Mouse (Mus musculus) midbrain, embryonic 15.5 days (tissue): ENCODE measurements around the gene Opa3. TPM values are rescaled to one million over a fixed set of nuclear protein-coding genes. Genes with fewer than 3 reads are reported as not detected.

Experiments
- ATAC-seq: fragments of 200-750 bp; cut with Nextera tagmentation; replicated peaks from 2 replicates; pipeline ENCODE4 v1.8.0; 2017; ENCODE audit warnings: moderate TSS enrichment
- H3K27ac ChIP-seq: fragments of 300-500 bp; sonication (generic); 2 replicates; pipeline ENCODE4 v1.5.1; 2015; ENCODE audit warnings: mild to moderate bottlenecking, inconsistent platforms
- H3K27me3 ChIP-seq: fragments of 300-500 bp; sonication (generic); replicated peaks from 2 replicates; pipeline ENCODE4 v1.6.1; 2015; ENCODE audit warnings: inconsistent platforms
- H3K36me3 ChIP-seq: fragments of 300-500 bp; sonication (generic); replicated peaks from 2 replicates; pipeline ENCODE4 v1.6.1; 2015; ENCODE audit warnings: inconsistent platforms
- H3K4me1 ChIP-seq: fragments of 300-500 bp; sonication (generic); 2 replicates; pipeline ENCODE4 v1.6.1; 2015; ENCODE audit warnings: inconsistent platforms
- H3K4me2 ChIP-seq: fragments of 300-500 bp; sonication (generic); 2 replicates; pipeline ENCODE4 v1.6.1; 2015; ENCODE audit warnings: inconsistent platforms, mild to moderate bottlenecking, moderate library complexity
- H3K4me3 ChIP-seq: fragments of 300-500 bp; sonication (generic); 2 replicates; pipeline ENCODE4 v1.5.1; 2015; ENCODE audit warnings: mild to moderate bottlenecking, inconsistent platforms
- H3K9ac ChIP-seq: fragments of 300-500 bp; sonication (generic); 2 replicates; pipeline ENCODE4 v1.6.1; 2015; ENCODE audit warnings: mild to moderate bottlenecking, inconsistent platforms
- H3K9me3 ChIP-seq: fragments of 300-500 bp; sonication (generic); 2 replicates; pipeline ENCODE4 v1.6.1; 2016; ENCODE audit warnings: inconsistent platforms
- WGBS: fragments of 180-500 bp; shearing (Covaris S2); methylation state at CpG from one replicate; pipeline ENCODE4 v1.1.7; 2015; ENCODE audit warnings: mixed read lengths; 5-methylcytosine and 5-hydroxymethylcytosine counted together
- polyA plus RNA-seq: library from polyadenylated mRNA; unstranded; fragments of >200 nt; fragmentation: Nextera tagmentation; extraction: Ambion mirVana; gene quantifications from 2 replicates; pipeline ENCODE4 v1.2.1, GENCODE M21; 2015

Gene Opa3
- polyA plus RNA-seq, 1 experiment from 2014 or later: 37.9 TPM

- Histone ChIP-seq H3K36me3 (no peaks in the 10 kb centered on the region), H3K9me3 (no peaks in the 10 kb centered on the region), H3K4me2 (no peak overlapping the region), H3K27ac (no peak overlapping the region), H3K27me3 (no peaks in the 10 kb centered on the region), H3K4me1 (peaks cover 4% of the 10 kb centered on the region), H3K4me3 (no peak overlapping the region), H3K9ac (no peak overlapping the region)
- WGBS: 94% methylated on average over 2 of the region's 2 CpGs
- ATAC-seq: no peak
These were observed 7.0 kb downstream of the Opa3 start for GRCm38 (mm10) chr7:19235092-19235671.

GRCm38 (mm10) chr7:19236411-19236810 is 8.3 kb downstream of the Opa3 start:
- H3K36me3 ChIP-seq: no peaks in the 10 kb centered on the region
- H3K9me3 ChIP-seq: no peaks in the 10 kb centered on the region
- no peaks in the 10 kb centered on the region for H3K4me1 ChIP-seq
- 76% methylated on average over 2 of the region's 2 CpGs for WGBS
- H3K9ac ChIP-seq: no peak overlapping the region
- H3K4me3 ChIP-seq: no peak overlapping the region
- no peak overlapping the region for H3K4me2 ChIP-seq
- ATAC-seq: no peak
- H3K27me3 ChIP-seq: no peaks in the 10 kb centered on the region
- no peak overlapping the region for H3K27ac ChIP-seq

GRCm38 (mm10) chr7:19238344-19238743 is 10.2 kb downstream of the Opa3 start:
- Histone ChIP-seq H3K36me3 (no peaks in the 10 kb centered on the region), H3K9ac (no peak overlapping the region), H3K4me3 (no peak overlapping the region), H3K27ac (no peak overlapping the region), H3K9me3 (no peaks in the 10 kb centered on the region), H3K4me2 (no peak overlapping the region), H3K4me1 (no peaks in the 10 kb centered on the region), H3K27me3 (no peaks in the 10 kb centered on the region)
- no peak for ATAC-seq
- 92% methylated on average over 4 of the region's 4 CpGs for WGBS

GRCm38 (mm10) chr7:19239423-19239822 is 11.3 kb downstream of the Opa3 start:
- H3K9ac ChIP-seq: no peak overlapping the region
- no peaks in the 10 kb centered on the region for H3K4me1 ChIP-seq
- H3K36me3 ChIP-seq: no peaks in the 10 kb centered on the region
- H3K27me3 ChIP-seq: no peaks in the 10 kb centered on the region
- no peak overlapping the region for H3K4me2 ChIP-seq
- peak; percentile 90 for ATAC-seq
- H3K9me3 ChIP-seq: no peaks in the 10 kb centered on the region
- H3K27ac ChIP-seq: no peak overlapping the region
- no peak overlapping the region for H3K4me3 ChIP-seq
- 0% methylated on average over 1 of the region's 1 CpGs for WGBS

GRCm38 (mm10) chr7:19239986-19240385 is 11.9 kb downstream of the Opa3 start:
- Histone ChIP-seq H3K27me3 (no peaks in the 10 kb centered on the region), H3K27ac (no peak overlapping the region), H3K4me1 (no peaks in the 10 kb centered on the region), H3K36me3 (no peaks in the 10 kb centered on the region), H3K4me3 (no peak overlapping the region), H3K9ac (no peak overlapping the region), H3K4me2 (no peak overlapping the region), H3K9me3 (no peaks in the 10 kb centered on the region)
- 87% methylated on average over 2 of the region's 4 CpGs for WGBS
- ATAC-seq: no peak

DNA sequence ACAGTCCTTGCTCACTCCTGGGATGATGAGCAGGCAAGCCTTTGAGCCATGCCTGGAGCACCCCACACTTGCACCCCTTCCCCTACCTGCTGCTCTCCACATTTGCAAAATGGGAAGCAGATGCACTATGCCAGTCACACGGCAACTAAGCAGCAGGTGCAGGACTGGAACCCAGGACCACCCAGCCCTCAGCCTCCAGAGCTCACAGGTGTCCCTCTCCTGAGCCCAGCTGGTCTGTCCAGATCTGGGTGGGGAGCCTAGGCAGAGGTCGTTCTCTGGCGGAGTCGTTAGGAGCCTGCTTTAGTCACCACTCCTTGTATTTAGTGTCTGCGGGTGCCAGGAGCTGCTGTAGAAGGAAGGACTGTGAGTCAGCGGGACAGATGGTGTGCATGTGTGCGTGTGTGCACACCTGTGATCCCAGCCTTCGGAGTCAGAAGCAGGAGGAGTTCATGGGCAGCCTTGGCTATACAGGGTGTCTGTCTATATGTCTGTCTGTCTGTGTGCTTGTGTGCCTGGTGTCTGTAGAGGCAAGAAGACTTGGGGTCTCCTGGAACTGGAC is 12.8 kb downstream of the Opa3 start:
- H3K36me3 ChIP-seq: no peaks in the 10 kb centered on the region; the same call in 1 of the 2 replicates
- ATAC-seq: no peak
- H3K9me3 ChIP-seq: no peaks in the 10 kb centered on the region
- no peak overlapping the region for H3K4me2 ChIP-seq
- H3K27ac ChIP-seq: no peak overlapping the region
- H3K27me3 ChIP-seq: no peaks in the 10 kb centered on the region
- no peaks in the 10 kb centered on the region for H3K4me1 ChIP-seq
- H3K9ac ChIP-seq: no peak overlapping the region
- no peak overlapping the region for H3K4me3 ChIP-seq
- WGBS: 94% methylated on average over 8 of the region's 8 CpGs

DNA sequence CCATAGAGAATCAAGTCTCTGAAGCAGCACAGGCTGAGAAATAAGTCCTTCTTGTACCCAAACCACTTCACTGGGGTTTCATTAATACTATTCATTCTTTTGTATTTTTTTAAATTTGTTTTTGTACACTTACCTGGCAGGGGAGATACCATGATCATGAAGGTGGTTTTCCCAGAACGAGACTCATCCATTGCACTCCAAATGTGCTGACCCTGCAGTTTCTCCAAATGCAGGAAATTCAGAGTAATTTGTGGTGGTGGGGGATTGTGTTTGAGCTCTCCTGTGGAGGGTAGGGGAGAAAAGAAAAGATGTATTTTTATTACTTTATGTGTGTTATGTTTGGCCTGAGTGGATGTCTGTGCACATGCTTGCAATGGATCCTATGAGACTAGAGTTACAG is 13.9 kb downstream of the Opa3 start:
- H3K27ac ChIP-seq: no peak overlapping the region
- H3K9me3 ChIP-seq: no peaks in the 10 kb centered on the region
- H3K9ac ChIP-seq: no peak overlapping the region
- no peaks in the 10 kb centered on the region for H3K27me3 ChIP-seq
- H3K4me3 ChIP-seq: no peak overlapping the region
- no peak for ATAC-seq
- no peaks in the 10 kb centered on the region; the same call in 1 of the 2 replicates for H3K36me3 ChIP-seq
- no peaks in the 10 kb centered on the region for H3K4me1 ChIP-seq
- H3K4me2 ChIP-seq: no peak overlapping the region
- WGBS: 91% methylated on average over 1 of the region's 1 CpGs

- H3K4me3 ChIP-seq: no peak overlapping the region
- no peak for ATAC-seq
- H3K9me3 ChIP-seq: no peaks in the 10 kb centered on the region
- no peak overlapping the region for H3K9ac ChIP-seq
- WGBS: 78% methylated on average over 5 of the region's 5 CpGs
- no peak overlapping the region for H3K4me2 ChIP-seq
- no peaks in the 10 kb centered on the region for H3K4me1 ChIP-seq
- peaks cover 5% of the 10 kb centered on the region; the same call in 1 of the 2 replicates for H3K36me3 ChIP-seq
- H3K27ac ChIP-seq: no peak overlapping the region
- H3K27me3 ChIP-seq: no peaks in the 10 kb centered on the region
These were observed 15.7 kb downstream of the Opa3 start for GRCm38 (mm10) chr7:19243858-19244257.

- Histone ChIP-seq H3K9me3 (no peaks in the 10 kb centered on the region), H3K4me3 (no peak overlapping the region), H3K27me3 (no peaks in the 10 kb centered on the region), H3K27ac (no peak overlapping the region), H3K4me2 (no peak overlapping the region), H3K36me3 (peaks cover 5% of the 10 kb centered on the region; the same call in 1 of the 2 replicates), H3K4me1 (no peaks in the 10 kb centered on the region), H3K9ac (no peak overlapping the region)
- ATAC-seq: no peak
- WGBS: 96% methylated on average over 3 of the region's 3 CpGs
These were observed 16.9 kb downstream of the Opa3 start for GRCm38 (mm10) chr7:19245083-19245482.

DNA sequence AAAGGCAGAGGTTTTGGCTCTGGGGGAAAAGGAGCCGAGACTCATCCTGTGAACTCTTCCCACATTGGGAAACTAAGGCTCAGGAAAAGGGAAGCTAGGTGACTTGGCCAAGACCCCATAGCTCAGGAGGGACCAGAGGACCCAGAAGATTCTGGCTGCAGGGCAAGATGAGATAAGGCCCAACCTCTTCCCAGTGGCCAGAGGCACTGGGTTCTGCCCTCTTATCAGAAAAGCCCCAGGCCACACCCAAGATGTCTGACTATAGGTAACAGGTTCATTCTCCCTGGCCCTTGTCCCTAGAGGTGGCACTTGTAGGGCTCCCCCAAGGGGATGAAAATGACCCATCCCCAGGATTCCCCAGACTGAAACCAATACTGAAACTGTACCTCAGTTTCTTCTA is 18.7 kb downstream of the Opa3 start:
- H3K27me3 ChIP-seq: no peaks in the 10 kb centered on the region
- no peaks in the 10 kb centered on the region for H3K4me1 ChIP-seq
- peaks cover 5% of the 10 kb centered on the region; the same call in 1 of the 2 replicates for H3K36me3 ChIP-seq
- ATAC-seq: no peak
- no peaks in the 10 kb centered on the region for H3K9me3 ChIP-seq
- 97% methylated on average over 1 of the region's 1 CpGs for WGBS
- no peak overlapping the region for H3K4me3 ChIP-seq
- no peak overlapping the region for H3K9ac ChIP-seq
- no peak overlapping the region for H3K27ac ChIP-seq
- no peak overlapping the region for H3K4me2 ChIP-seq

DNA sequence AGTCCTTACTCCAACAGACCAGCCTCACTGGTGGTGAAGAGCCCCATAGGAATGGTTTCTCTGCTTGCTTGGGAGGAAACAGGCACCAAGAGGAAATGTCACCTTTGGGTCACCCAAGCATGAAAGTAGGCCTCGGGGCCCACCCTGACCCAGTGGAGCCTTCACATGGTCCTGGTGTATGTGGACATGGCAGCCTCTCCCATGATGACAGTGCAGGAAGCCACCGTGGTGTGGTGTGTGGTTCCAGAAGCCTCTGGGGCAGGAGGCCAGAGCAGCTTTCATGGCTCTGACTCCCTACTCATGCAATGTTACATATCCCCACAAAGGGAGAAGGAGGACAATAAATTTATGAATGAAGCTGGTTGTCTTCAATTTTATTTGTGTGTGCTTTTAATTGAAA is 19.4 kb downstream of the Opa3 start:
- Histone ChIP-seq H3K27me3 (no peaks in the 10 kb centered on the region), H3K4me3 (no peak overlapping the region), H3K4me2 (no peak overlapping the region), H3K9me3 (no peaks in the 10 kb centered on the region), H3K4me1 (no peaks in the 10 kb centered on the region), H3K36me3 (peaks cover 5% of the 10 kb centered on the region; the same call in 1 of the 2 replicates), H3K27ac (no peak overlapping the region), H3K9ac (no peak overlapping the region)
- 95% methylated on average over 2 of the region's 2 CpGs for WGBS
- no peak for ATAC-seq

DNA sequence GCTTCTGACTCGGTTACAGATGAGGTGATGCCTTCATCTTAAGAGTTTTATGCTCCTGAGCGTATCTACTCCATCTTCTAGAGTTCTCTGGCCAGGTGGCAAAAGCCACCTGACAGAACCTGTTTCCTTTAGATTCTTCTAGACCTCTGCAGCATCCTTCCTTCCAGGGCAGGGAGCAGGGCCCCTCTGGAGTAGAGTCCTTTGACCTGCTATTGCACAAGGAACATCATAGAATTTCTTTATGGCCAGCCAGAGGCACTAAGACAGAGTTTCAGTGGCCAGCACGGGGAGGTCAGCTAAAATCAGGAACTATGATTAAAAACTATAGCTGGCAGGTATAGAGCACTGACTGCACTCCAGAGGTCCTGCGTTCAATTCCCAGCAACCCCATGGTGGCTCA is 23.9 kb downstream of the Opa3 start:
- Histone ChIP-seq H3K9me3 (no peaks in the 10 kb centered on the region), H3K4me2 (no peak overlapping the region), H3K27me3 (no peaks in the 10 kb centered on the region), H3K4me3 (no peak overlapping the region), H3K36me3 (0 out of 2 replicates have a peak, but pooled peaks cover 5% of the 10 kb centered on the region), H3K9ac (no peak overlapping the region), H3K27ac (no peak overlapping the region), H3K4me1 (no peaks in the 10 kb centered on the region)
- ATAC-seq: no peak
- WGBS: 85% methylated on average over 4 of the region's 4 CpGs

DNA sequence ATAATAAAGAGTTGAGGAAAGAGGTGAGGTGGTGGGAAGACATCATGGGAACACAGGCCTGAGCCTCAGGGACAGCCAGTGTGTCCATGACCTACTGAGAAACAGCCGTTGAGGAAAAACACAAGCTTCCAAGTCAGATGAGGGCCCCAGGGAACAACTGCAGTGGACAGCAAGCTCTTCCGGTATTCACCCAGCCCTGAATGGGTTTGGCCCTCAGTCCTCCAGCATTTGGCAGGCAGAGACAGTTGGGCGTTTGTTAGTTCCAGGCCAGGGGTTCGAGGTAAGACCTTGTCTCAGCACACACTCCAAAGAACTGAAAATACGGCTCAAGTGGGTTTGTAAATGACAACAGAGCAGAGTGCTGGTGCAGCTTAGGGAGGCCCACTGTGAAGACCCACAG is 25.3 kb downstream of the Opa3 start:
- Histone ChIP-seq H3K27ac (no peak overlapping the region), H3K36me3 (peaks cover 10% of the 10 kb centered on the region; the same call in 1 of the 2 replicates), H3K27me3 (no peaks in the 10 kb centered on the region), H3K4me3 (no peak overlapping the region), H3K4me1 (no peaks in the 10 kb centered on the region), H3K9ac (no peak overlapping the region), H3K4me2 (no peak overlapping the region), H3K9me3 (no peaks in the 10 kb centered on the region)
- ATAC-seq: no peak
- WGBS: 70% methylated on average over 5 of the region's 5 CpGs
